Mouse (Mus musculus) neutrophil, adult 83 days (primary cell): ENCODE results near the gene Fev. TPM values are rescaled to one million over a fixed set of nuclear protein-coding genes. Genes with fewer than 3 reads are reported as not detected.

Experiments
- total RNA-seq, 2 experiments: library from RNA; stranded (reverse); gene quantifications; one replicate each; pipeline ENCODE4 v1.2.4; 2023

Fev gene
- not detected for total RNA-seq

GRCm38 (mm10) chr1:74885369-74886042 is at the start of gene Fev:
Gene Fev (minus strand): TSS chr1:74885419.

GRCm38 (mm10) chr1:74893134-74893855 is 8.1 kb upstream of the Fev start, which contains the start of gene Cryba2:
Gene Cryba2 (minus strand): TSS chr1:74893143.

GRCm38 (mm10) chr1:74854306-74855056 is 30.7 kb downstream of the Fev start, which contains the start of gene Cdk5r2:
Gene Cdk5r2 (plus strand): TSS chr1:74854934.

Other genes with a start within 250 kb of the Fev start
- 10 to 100 TPM; 15.2 to 20.1 TPM for gene Ttll4, start 223.7 kb downstream of the Fev start, total RNA-seq
- gene Cyp27a1, start 171.8 kb downstream of the Fev start, total RNA-seq: 10 to 100 TPM; 33.1 to 41.0 TPM
- not detected for gene Prkag3, start 136.2 kb downstream of the Fev start, total RNA-seq
- 1 to 10 TPM; 1.7 to 1.8 TPM for gene Wnt6, start 113.5 kb downstream of the Fev start, total RNA-seq
- gene Wnt10a, start 93.9 kb downstream of the Fev start, total RNA-seq: not detected
- gene Cdk5r2, start 30.5 kb downstream of the Fev start, total RNA-seq: not detected
- not detected for gene Cryba2, start 7.7 kb upstream of the Fev start, total RNA-seq
- not detected for gene Cfap65, start 50.2 kb upstream of the Fev start, total RNA-seq
- gene Ihh, start 66.3 kb upstream of the Fev start, total RNA-seq: under 1 TPM; 0.31 to 0.57 TPM
- gene Nhej1, start 239.8 kb upstream of the Fev start, total RNA-seq: 1 to 10 TPM; 6.2 to 7.5 TPM
- 1 to 10 TPM in 1 of 2 experiments, under 1 TPM in 1; 0.97 to 1.7 TPM for gene Slc23a3, start 248.5 kb upstream of the Fev start, total RNA-seq